Mouse (Mus musculus) heart, postnatal 0 days (tissue): Measurements from ENCODE around the gene Apobec2.

Experiments used
- CTCF ChIP-seq: IDR thresholded peaks from 2 replicates; pipeline ENCODE4 v1.5.1; 2016; ENCODE audit warnings: antibody characterized with exemption, control low read depth, low read depth
- EP300 ChIP-seq: IDR thresholded peaks from 2 replicates; pipeline ENCODE4 v1.6.1; 2016; ENCODE audit warnings: antibody characterized with exemption, low read depth

- TF ChIP-seq CTCF (no peak), EP300 (no peak)
Measured at GRCm38 (mm10) chr17:48479952-48480351, 47.2 kb upstream of the Apobec2 start.
